Mouse (Mus musculus) kidney, embryonic 14.5 days (tissue): ENCODE results near the gene Chrna4. TPM values are rescaled to one million over a fixed set of nuclear protein-coding genes. Genes with fewer than 3 reads are reported as not detected.

Source experiments
- ATAC-seq: fragments of 200-750 bp; cut with Nextera tagmentation; 2 replicates; pipeline ENCODE4 v1.8.0; 2017; ENCODE audit warnings: moderate number of reproducible peaks, mild to moderate bottlenecking, moderate TSS enrichment, moderate library complexity; ENCODE audit not compliant: low FRiP score, low TSS enrichment
- H3K27ac ChIP-seq: fragments of 300-500 bp; sonication (generic); 2 replicates; pipeline ENCODE4 v1.5.1; 2014; ENCODE audit warnings: low read depth, mild to moderate bottlenecking, low read length, moderate library complexity, mixed read lengths
- H3K27me3 ChIP-seq: fragments of 300-500 bp; sonication (generic); 2 replicates; pipeline ENCODE4 v1.6.1; 2014; ENCODE audit warnings: mild to moderate bottlenecking, low read length; ENCODE audit not compliant: control insufficient read depth, insufficient read depth
- H3K36me3 ChIP-seq: fragments of 300-500 bp; sonication (generic); 2 replicates; pipeline ENCODE4 v1.6.1; 2014; ENCODE audit warnings: low read length, mixed read lengths; ENCODE audit not compliant: control insufficient read depth, insufficient read depth
- H3K4me1 ChIP-seq: fragments of 300-500 bp; sonication (generic); 2 replicates; pipeline ENCODE4 v1.6.1; 2014; ENCODE audit warnings: low read length, mixed read lengths; ENCODE audit not compliant: control insufficient read depth, insufficient read depth
- H3K4me2 ChIP-seq: fragments of 300-500 bp; sonication (generic); replicated peaks from 2 replicates; pipeline ENCODE4 v1.6.1; 2014; ENCODE audit warnings: low read depth, mild to moderate bottlenecking, low read length
- H3K4me3 ChIP-seq: fragments of 300-500 bp; sonication (generic); 2 replicates; pipeline ENCODE4 v1.5.1; 2014; ENCODE audit warnings: mild to moderate bottlenecking, low read length
- H3K9ac ChIP-seq: fragments of 300-500 bp; sonication (generic); 2 replicates; pipeline ENCODE4 v1.6.1; 2014; ENCODE audit warnings: low read depth, mild to moderate bottlenecking, low read length, moderate library complexity
- H3K9me3 ChIP-seq: fragments of 300-500 bp; sonication (generic); 2 replicates; pipeline ENCODE4 v1.6.1; 2016; ENCODE audit warnings: low read length; ENCODE audit not compliant: control insufficient read depth
- WGBS: fragments of 180-500 bp; shearing (Covaris S2); extraction: QIAGEN DNeasy Blood & Tissue Kit; methylation state at CpG from one replicate; pipeline ENCODE4 v1.1.7; 2014; 5-methylcytosine and 5-hydroxymethylcytosine counted together
- polyA plus RNA-seq: library from polyadenylated mRNA; unstranded; fragments of >200 nt; fragmentation: Nextera tagmentation; extraction: Ambion mirVana; gene quantifications from 2 replicates; pipeline ENCODE4 v1.2.1, GENCODE M21; 2014

Gene Chrna4
- polyA plus RNA-seq = 3.8 and 5.3 TPM in 2 replicates

- no peak for ATAC-seq
- Histone ChIP-seq H3K4me3 (no peak within 1 kb of the TSS), H3K9ac (no peak within 1 kb of the TSS; the same call in 1 of the 2 replicates), H3K4me2 (no peak within 1 kb of the TSS), H3K27me3 (peaks cover 22% of the 10 kb centered on the region), H3K4me1 (peaks cover 4% of the 10 kb centered on the region), H3K36me3 (no peaks in the 10 kb centered on the region), H3K9me3 (no peaks in the 10 kb centered on the region), H3K27ac (no peak within 1 kb of the TSS)
- 63% methylated on average over 3 of the region's 3 CpGs for WGBS
Observed at GRCm38 (mm10) chr2:181043437-181043836, at the start of gene Chrna4. Gene Chrna4, minus strand, starts transcription at chr2:181043546.

- Histone ChIP-seq H3K36me3 (no peaks in the 10 kb centered on the region), H3K9me3 (no peaks in the 10 kb centered on the region), H3K4me1 (no peaks in the 10 kb centered on the region), H3K4me2 (no peak overlapping the region), H3K9ac (no peak overlapping the region), H3K27ac (no peak overlapping the region), H3K4me3 (no peak overlapping the region), H3K27me3 (no peaks in the 10 kb centered on the region; the same call in 1 of the 2 replicates)
- WGBS = 70% methylated on average over 3 of the region's 3 CpGs
- no peak for ATAC-seq
Observed at GRCm38 (mm10) chr2:181090123-181090522, 46.8 kb upstream of the Chrna4 start.

GRCm38 (mm10) chr2:181084997-181085396 is 41.7 kb upstream of the Chrna4 start:
- ATAC-seq = no peak
- Histone ChIP-seq H3K27me3 (no peaks in the 10 kb centered on the region), H3K27ac (no peak overlapping the region), H3K4me3 (no peak overlapping the region), H3K36me3 (no peaks in the 10 kb centered on the region), H3K9ac (no peak overlapping the region), H3K4me2 (no peak overlapping the region), H3K9me3 (no peaks in the 10 kb centered on the region), H3K4me1 (no peaks in the 10 kb centered on the region)
- WGBS = 70% methylated on average over 8 of the region's 8 CpGs

DNA sequence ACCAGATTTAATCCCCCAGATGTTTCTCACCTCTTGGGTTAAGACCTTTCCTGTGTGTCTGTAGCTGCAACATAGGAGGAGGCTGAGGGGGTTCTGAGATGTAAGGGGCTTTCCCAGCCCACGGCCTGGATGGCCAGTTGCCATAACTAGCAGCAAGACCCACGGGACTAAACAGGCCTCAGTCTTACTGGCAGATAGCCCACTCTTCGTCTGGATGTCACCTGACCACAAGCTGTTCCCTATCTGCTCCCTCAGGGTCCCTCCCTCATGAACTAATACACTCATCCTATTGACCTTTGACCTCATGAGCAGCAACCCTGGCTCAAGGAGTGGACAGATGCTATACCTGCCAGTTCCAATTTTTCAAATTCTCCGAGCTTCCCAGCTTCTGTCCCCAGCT is 40.6 kb upstream of the Chrna4 start:
- Histone ChIP-seq H3K9me3 (no peaks in the 10 kb centered on the region), H3K27ac (no peak overlapping the region), H3K4me1 (no peaks in the 10 kb centered on the region), H3K4me2 (no peak overlapping the region), H3K4me3 (no peak overlapping the region), H3K9ac (no peak overlapping the region), H3K27me3 (no peaks in the 10 kb centered on the region), H3K36me3 (no peaks in the 10 kb centered on the region)
- 56% methylated on average over 4 of the region's 4 CpGs for WGBS
- ATAC-seq = no peak

GRCm38 (mm10) chr2:181080886-181081285 is 37.5 kb upstream of the Chrna4 start:
- Histone ChIP-seq H3K36me3 (no peaks in the 10 kb centered on the region), H3K4me3 (no peak overlapping the region), H3K9ac (no peak overlapping the region), H3K27ac (no peak overlapping the region), H3K4me1 (no peaks in the 10 kb centered on the region), H3K27me3 (no peaks in the 10 kb centered on the region), H3K9me3 (no peaks in the 10 kb centered on the region), H3K4me2 (no peak overlapping the region)
- ATAC-seq = no peak
- WGBS = 48% methylated on average over 5 of the region's 5 CpGs

GRCm38 (mm10) chr2:181079518-181079917 is 36.2 kb upstream of the Chrna4 start:
- Histone ChIP-seq H3K27me3 (no peaks in the 10 kb centered on the region), H3K36me3 (no peaks in the 10 kb centered on the region), H3K4me1 (no peaks in the 10 kb centered on the region), H3K9me3 (no peaks in the 10 kb centered on the region), H3K27ac (no peak overlapping the region), H3K4me2 (no peak overlapping the region), H3K4me3 (no peak overlapping the region), H3K9ac (no peak overlapping the region)
- 94% methylated on average over 2 of the region's 2 CpGs for WGBS
- ATAC-seq = no peak

GRCm38 (mm10) chr2:181078908-181079307 is 35.6 kb upstream of the Chrna4 start:
- WGBS = 98% methylated on average over 2 of the region's 2 CpGs

DNA sequence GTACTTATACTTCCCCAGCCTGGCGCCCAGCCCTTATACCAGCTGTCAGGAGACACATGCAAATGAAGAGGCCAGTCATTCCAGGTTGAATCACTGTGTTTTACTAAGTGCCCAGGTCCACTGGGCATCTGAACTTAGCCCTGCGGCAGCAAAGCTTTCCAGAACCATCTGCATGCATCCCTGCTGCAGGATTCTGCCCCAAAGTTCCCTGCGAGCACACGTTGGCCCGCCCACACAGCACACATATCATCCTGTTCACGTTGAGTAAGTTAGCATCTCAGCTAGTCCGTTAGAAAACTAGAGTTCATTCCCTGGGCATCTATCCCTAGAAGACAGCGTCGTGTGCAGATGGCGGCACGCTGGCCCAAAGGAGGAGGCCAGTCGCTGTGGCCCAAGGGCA is 32.2 kb upstream of the Chrna4 start:
- H3K9ac ChIP-seq = no peak overlapping the region
- H3K27ac ChIP-seq = no peak overlapping the region
- no peaks in the 10 kb centered on the region for H3K36me3 ChIP-seq
- no peaks in the 10 kb centered on the region for H3K4me1 ChIP-seq
- H3K27me3 ChIP-seq = no peaks in the 10 kb centered on the region
- no peak for ATAC-seq
- H3K4me2 ChIP-seq = no peak overlapping the region
- 80% methylated on average over 12 of the region's 12 CpGs for WGBS
- no peak overlapping the region for H3K4me3 ChIP-seq
- no peaks in the 10 kb centered on the region for H3K9me3 ChIP-seq

More at GRCm38 (mm10) chr2:181078908-181079307, 35.6 kb upstream of the Chrna4 start:
- no peaks in the 10 kb centered on the region for H3K27me3 ChIP-seq
- H3K27ac ChIP-seq = no peak overlapping the region
- no peaks in the 10 kb centered on the region for H3K36me3 ChIP-seq
- H3K9me3 ChIP-seq = no peaks in the 10 kb centered on the region
- no peak overlapping the region for H3K4me3 ChIP-seq
- no peak overlapping the region for H3K4me2 ChIP-seq
- no peak for ATAC-seq
- no peak overlapping the region for H3K9ac ChIP-seq
- H3K4me1 ChIP-seq = no peaks in the 10 kb centered on the region

- 0 out of 2 replicates have a peak, but pooled peaks have one; percentile 16 for ATAC-seq
- H3K36me3 ChIP-seq = no peaks in the 10 kb centered on the region
- H3K4me3 ChIP-seq = no peak overlapping the region
- H3K9me3 ChIP-seq = no peaks in the 10 kb centered on the region
- no peak overlapping the region for H3K4me2 ChIP-seq
- WGBS = 3% methylated on average over 1 of the region's 1 CpGs
- no peak overlapping the region for H3K9ac ChIP-seq
- H3K27ac ChIP-seq = no peak overlapping the region
- H3K4me1 ChIP-seq = no peaks in the 10 kb centered on the region
- no peaks in the 10 kb centered on the region for H3K27me3 ChIP-seq
Observed at GRCm38 (mm10) chr2:181072403-181072714, 29.0 kb upstream of the Chrna4 start.
